Mouse (Mus musculus): ENCODE measurements around the gene Mex3d. TPM values are rescaled to one million over a fixed set of nuclear protein-coding genes. Genes with fewer than 3 reads are reported as not detected.
A peak's percentile ranks its signal among the peaks of the same experiment; 100 is the strongest.

The Mex3d gene
- polyA plus RNA-seq, 3 experiments from 2014 or later = 0.79 to 1.3 (median 0.79) TPM

DNA sequence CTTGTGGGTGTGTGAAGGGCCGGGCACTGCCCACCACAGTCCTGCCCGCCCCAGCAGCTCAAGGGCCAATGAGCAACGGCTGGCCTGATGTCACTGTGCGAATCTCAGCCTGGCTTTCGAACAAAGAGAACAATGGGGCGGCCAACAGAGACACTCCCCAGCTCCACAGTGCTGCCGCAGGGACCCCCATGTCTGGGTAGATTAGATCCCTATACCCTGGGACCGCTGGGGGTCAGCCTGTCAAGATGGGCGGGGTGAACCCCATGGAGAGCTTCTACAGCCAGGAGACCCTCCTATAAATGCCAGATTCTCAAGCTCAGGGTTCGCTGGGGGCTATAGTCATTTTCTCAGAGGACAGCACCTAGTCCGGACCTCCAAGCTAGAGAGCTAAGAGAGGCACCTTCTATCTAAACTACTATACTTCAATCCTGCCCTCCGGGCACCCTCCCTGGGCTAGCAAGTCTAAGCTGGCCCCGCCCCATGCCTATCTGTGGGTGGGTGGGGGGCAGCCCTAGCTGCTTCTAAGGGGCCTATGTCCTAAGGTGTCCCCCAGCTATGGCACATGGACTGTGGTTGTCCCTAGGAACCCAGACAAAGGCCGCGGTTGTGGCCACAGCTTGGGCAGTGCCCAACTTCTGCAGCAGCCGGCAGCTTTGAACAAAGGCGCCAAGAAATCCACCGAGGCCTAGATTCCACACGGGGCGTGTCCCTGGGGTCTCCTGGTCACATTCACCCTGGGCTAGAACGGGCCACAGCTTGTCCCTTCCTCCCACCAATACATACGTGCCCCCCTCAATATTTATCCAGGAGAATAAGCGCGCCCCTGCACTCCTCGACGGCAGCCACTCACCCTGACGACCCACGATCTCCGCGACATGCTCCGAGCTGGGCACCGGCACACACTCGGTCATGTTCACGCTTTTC lies 1.4 kb downstream of the Mex3d start:
- ATAC-seq = no peak

DNA sequence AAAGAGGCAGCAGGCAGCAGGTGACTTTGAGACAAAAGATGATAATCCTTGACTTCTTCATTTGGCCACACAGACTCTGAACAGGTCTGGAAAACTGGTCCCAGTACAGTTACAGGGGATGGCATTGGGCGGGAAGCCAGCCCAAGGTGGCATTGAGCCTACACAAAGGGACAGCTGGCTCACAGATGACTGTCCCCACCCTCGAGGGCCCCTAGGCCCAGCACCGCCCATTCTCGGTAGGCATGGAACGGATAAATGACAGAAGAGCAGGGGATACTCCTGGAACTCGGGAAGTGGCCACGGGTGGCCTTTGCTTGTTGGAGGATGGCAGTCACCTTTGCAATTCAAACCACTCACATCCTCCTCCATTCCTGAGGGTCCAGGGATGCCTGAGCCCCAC lies 2.1 kb downstream of the Mex3d start:
- no peak for ATAC-seq

DNA sequence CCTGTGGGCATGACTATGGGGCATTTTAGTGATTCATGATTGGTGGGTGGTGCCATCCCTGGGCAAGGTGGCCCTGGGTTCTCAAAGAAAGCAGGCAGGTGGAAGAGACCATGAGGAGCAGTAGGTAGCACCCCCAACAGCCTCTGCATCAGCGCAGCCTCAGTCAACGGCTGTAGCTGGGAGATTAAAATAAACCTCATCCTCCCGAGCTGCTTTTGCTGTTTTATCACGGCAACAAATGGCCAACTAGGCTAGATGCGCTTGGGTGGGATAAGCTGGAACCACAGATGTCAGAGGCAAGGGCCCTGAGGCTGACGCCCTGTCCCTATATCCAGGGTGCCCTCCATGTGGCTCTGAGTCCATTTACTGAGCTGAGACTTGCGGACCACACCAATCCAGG lies 2.8 kb downstream of the Mex3d start:
- no peak for ATAC-seq

DNA sequence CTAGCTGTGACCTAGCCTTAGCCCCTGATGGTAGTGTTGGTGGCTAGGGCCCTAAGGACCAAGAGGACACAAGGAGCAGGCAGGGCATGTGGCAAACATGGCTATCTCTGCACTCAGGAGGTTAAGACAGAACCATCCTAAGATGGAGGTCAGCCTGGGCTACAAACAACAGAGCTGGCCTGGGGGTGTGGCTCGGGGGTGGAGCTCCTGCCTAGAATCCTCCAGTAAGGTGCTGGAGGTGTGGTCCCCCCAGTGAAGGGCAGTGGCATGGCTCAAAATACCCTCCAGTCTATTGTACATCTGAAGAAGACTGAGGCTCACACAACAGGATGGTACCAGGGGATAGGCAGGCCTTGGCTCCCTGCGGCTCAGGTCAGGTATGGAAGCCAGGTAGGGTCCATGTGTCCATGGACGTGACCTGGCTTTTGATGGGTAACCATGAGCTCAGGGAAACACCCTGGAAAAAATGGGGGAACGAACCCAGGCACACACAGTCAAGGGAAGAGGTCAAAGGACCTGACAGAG lies 3.3 kb downstream of the Mex3d start:
- no peak for ATAC-seq

DNA sequence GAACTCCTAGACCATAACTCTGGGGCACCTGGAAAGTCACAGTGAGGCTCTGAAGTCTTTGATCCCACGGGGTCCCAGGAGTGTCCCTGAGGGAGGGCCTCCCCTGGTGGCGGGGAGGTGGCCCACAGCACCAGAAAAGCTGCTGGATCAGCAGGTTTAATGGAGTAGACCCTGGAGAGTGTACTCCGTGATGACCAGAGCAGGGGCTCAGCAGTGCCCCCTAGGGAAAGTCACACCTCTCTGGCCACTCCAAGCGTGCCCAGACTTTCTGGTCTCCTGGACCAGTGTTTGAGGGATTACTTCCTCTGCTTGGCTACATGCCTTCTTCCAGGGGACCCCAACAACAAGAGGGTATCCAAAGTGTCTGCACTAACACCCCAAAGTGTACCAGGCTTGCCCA lies 4.0 kb downstream of the Mex3d start:
- ATAC-seq = no peak

DNA sequence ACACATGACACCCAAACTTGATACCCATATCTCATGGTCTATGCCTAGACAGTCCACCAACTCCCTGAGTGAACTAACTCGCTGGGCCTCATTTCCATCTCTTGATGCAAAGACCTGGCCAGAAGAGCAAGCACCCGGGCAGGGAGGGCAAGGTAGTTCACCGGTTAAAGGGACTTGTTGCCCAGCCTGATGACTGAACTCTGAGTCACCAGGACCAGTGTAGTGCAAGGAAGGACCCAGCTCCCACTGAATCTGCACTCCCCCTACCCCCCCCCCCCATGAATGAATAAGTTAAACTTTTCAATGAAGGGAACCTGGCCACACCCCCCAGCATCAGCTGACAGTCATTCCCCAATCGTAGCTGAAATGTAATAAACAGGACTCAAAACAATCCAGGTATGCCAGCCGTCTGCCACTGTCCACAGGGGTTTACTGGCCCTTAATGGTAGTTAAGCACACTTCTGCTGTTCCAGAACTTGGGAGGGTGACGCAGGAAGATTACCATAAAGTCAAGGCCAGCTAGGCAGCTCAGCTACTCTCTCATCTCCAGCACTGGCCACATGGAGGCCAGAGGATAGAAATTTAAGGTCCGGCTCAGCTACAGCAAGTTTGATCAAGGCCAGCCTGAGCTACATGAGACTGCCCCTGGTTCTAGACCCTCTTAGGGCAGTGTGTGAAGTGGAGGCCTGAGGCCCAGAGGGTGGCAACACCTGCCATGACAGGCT lies 4.7 kb downstream of the Mex3d start:
- no peak for ATAC-seq

DNA sequence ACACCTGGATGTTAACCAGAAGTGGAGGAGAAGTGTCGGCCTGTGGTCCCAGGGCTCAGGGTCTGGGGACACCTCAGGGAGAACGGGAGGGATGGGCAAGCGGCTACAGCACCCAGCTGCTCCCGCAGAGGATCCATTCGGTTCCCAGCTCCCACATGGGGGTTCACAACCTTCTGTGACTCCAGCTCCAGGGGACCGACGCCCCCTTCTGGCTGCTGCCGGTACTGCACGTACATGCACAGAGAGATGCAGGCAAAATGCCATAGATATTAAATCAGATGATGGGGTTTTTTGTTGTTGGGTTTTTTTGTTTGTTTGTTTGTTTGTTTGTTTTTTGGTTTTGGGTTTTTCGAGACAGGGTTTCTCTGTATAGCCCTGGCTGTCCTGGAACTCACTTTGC lies 9.7 kb downstream of the Mex3d start:
- no peak for ATAC-seq

DNA sequence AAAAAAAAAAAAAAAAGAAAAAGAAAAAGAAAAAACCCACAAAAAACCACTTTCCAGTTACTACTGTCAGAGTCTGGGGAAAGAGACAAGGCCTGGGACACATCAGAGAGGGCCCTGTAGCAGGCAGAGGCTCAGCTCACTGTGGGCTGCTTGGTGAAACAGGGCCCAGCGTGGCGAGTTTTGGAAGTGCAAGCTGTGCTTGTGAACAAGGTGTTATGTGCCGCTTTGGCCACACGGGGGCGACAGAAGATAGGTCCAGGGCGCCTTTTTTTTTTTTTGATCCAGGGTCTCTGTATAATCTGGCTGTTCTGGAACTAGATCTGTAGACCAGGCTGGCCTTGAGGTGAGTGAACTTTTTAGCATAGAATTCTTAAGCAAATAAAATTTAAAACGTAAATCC lies 11.3 kb downstream of the Mex3d start:
- ATAC-seq = peak; percentile 83

DNA sequence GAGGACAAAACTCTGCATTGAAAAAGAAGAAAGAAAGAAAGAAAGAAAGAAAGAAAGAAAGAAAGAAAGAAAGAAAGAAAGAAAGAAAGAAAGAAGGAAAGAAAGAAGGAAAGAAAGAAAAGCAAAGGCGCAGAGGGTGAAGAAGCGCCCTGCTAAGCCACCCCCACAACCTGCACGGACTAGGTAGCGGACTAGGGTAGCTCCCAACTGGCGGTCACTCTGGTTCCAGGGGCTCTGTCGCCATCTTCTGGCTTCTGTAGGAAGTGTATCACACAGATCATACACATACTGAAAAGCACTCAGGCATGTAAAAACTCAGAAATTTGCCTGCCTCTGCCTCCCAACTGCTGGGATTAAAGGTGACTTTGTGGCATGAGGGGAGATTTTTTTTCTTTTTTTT lies 13.4 kb downstream of the Mex3d start:
- no peak for ATAC-seq

DNA sequence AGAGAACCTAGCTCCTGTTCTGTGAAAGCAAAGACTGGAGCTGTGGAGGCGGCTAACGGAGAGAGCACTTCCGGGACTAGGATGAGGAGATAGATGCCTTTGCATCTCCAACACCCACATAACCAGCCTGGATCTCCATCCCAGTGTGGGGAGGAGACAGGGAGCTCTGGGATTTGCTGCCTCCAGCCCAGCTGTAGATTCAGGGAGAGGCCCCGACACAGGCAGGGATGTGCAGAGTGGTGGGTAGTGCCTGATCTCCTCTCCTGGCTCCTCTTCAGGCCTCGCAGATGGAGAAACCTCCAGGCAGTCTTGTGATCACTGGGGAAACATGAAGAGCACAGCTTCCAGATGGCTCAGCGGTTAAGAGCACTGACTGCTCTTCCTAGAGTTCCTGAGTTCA lies 14.8 kb downstream of the Mex3d start:
- no peak for ATAC-seq

DNA sequence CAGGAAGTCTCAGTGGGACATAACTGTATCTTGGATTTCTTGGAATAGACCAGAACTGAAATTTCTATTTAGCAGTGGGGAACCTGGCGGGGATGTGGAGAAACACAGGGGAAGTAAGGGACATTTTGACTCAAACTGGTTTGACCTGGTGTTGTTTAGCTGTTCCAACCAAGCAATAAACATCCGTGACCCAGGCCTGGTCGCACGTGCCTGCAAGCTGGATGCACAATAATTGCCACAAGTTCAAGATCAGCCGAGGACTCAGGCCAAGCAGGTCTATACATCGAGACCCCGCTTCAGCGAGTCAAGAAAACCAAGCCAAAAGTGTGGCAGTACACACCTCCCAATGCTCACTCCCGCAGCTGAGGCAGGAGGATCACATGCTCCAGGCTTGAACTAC lies 15.5 kb downstream of the Mex3d start:
- ATAC-seq = no peak

DNA sequence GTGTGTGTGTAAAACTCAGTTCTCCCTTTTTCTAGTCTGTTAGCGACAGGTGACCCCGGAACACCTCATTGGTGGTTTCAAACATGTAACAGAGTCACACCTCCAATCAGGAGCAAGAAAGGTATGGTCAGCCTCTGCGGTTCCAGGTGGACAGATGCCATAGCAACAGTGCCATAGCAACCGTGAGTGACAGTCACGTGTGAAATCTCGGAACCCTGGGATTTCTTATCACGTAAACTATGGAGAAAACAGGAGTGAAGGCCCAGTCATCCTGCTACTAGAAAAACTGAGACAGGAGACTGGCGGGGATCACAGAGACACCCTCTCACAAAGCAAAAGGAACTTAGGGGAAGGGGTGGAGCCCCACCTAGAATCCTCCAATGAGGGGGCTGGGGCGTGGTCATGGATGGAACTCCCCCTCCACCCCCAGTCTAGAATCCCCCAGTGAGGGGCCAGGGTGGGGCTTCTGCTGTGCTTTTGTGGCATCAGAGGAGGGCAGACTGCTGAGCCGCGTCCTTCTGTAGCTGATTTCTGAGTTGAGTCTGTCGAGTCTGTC lies 16.0 kb downstream of the Mex3d start:
- no peak for ATAC-seq

DNA sequence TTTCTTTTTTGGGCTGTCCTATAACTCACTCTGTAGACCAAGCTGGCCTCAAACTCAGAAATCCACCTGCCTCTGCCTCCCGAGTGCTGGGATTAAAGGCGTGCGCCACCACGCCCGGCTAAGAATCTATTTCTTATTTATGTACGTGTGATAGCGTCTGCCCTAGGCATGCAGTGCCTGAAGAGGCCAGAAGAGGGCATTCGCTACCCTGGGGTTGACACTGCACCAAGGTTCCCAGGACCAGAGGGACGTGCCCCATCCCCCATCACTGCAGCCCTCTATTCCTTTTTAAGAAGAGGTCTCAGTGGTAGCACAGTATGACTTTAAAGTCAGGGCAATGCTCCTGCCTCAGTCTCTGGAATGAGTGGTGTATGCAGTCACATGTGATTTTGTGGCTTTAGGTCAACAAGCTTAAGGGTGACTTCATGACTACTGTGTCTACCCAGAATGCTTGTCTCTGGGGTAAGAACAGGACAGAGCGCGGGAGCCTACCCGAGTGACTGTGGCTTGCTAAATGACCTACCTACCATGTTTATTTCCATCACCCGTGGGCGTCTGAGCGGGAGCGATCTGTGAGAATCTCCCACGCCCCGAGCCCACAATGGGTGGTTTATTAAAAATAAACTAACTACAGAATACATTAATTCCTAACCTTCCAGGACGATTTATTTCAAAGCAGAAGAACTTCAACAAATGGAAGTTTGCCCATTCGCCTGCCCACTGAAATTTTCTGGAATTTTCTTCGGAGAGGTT lies 17.3 kb downstream of the Mex3d start:
- ATAC-seq = no peak

DNA sequence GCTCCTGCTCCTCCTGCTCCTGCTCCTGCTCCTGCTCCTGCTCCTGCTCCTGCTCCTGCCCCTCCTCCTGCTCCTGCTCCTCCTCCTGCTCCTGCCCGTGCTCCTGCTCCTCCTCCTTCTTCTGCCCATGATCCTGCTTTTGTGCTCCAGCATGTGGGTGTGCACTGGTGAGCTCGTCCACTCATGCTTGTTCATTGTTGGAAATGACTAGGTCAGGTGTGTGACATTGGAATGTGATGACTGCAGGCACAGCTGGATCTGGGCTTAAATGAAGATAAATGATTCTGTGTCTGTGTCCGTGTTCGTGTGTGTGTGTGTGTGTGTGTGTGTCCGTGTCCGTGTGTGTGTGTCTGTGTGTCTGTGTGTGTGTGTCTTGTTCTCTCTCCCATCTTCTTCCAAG lies 19.1 kb downstream of the Mex3d start:
- peak; percentile 50 for ATAC-seq

DNA sequence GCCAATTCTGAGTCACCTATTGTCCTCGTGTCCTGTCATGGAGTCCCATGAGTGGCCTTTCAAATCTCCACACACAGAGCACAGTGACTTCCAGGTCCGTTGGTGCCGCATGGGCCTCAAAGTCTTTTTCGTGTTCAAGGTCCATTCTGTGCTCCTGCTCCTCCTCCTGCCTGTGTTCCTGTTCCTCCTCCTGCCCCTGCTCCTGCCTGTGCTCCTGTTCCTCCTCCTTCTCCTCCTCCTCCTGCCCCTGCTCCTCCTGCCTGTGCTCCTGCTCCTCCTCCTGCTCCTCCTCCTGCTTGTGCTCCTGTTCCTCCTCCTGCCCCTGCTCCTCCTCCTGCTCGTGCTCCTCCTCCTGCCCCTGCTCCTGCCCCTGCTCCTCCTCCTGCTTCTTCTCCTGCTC lies 19.5 kb downstream of the Mex3d start:
- no peak for ATAC-seq

DNA sequence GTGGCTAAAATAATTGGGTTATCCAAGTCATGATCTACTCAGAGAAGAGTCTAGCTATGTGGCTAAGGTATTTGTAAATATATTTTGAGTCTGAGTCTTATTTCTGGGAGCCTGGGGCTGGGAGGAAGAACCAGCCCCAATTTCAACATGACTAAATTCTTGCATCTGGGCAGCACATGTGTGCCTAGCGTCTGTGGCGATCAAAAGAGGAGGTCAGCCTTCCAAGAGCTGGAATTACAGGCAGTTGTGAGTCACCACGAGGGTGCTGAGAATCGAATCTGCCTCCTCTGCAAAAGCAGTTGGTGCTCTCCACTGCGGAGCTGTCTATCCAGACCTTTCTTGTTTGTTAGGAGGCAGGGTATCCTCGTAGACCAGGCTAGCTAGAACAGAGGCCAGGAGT lies 21.7 kb downstream of the Mex3d start:
- no peak for ATAC-seq

DNA sequence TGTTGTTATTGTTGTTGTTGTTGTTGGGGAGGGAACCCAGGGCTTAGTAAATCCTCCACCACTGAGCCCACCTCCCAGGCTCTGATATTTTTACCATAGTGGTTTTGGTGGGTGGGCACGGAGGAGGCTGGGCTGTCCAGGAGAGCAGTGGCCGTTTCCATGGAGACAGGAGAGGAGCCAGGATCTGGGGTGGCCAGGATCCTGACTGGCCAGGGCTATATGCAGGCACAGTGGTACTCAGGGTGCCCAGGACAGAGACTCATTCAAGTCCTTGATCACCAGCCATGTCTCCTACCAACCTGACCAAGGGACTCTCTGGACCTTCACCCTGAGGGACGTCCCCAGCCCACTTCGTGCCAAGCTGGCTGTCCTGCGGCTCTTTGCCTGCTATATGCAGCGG lies 23.7 kb downstream of the Mex3d start:
- no peak for ATAC-seq

DNA sequence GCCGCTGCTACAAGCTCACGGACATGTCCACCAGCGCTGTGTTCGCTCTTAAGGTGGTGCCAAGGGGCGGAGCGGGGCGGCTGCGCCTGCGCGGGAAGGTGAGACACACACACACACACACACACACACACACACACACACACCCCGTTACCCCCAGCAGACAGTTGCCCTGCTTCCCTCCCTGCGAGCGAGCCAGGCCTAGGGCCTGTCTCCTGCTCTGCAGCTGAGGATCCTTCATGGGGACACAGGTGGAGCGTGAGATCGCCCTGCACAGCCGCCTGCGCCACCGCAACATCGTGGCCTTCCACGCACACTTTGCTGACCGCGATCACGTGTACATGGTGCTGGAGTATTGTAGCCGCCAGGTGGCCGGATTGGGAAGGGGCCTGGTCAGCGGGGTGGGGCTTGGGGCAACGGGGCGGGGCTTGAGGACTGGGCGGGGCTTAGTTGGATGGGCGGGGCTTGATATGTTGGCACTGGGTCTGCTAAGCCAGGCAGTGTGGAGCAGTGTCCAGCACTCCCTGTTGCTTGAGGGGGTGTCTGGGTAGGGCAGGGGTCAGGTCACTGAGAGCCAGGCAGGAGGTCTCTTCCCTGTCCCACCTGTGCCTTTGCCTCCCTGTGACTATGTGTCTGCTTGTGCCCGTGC lies 29.3 kb downstream of the Mex3d start:
- ATAC-seq = no peak

DNA sequence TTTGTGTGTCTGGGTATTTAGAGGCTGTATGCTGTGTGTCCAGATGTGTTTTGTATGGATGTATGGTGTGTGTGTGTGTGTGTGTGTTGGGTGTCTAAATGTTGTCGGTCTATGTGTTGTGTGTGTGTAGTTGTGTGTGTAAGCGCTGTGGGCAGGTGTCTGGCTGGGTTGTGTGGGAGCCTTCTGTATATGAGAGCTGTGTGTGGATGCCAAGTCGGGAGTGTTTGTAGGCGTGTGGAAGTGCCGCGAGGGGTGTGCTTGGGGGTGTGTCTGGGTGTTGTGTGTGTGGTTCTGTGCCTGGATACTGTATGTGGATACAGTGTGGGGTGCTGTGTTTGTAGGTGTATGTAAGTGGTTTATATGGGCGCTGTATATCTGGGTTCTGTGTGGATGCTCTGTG lies 30.1 kb downstream of the Mex3d start:
- no peak for ATAC-seq

DNA sequence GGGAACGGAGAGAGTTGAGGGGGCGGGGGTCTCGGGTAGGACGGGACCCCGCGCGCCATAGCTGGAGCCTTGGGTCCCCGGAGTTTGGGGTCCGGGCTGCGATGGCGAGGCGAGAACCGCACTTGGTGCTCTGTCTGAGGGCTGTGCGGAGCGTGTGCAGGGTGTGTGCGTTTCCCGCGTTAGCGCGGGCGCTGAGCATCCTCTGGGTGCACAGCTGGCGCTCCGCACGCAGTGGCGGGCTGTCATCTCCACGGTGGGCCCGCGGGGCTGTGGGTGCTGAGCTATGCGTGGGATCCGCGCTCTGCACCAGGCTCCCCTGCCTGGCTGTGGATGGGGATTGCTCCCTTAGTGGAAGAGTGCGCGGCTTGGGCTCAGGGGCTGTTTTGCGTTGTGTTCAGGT lies 30.7 kb downstream of the Mex3d start:
- no peak for ATAC-seq

DNA sequence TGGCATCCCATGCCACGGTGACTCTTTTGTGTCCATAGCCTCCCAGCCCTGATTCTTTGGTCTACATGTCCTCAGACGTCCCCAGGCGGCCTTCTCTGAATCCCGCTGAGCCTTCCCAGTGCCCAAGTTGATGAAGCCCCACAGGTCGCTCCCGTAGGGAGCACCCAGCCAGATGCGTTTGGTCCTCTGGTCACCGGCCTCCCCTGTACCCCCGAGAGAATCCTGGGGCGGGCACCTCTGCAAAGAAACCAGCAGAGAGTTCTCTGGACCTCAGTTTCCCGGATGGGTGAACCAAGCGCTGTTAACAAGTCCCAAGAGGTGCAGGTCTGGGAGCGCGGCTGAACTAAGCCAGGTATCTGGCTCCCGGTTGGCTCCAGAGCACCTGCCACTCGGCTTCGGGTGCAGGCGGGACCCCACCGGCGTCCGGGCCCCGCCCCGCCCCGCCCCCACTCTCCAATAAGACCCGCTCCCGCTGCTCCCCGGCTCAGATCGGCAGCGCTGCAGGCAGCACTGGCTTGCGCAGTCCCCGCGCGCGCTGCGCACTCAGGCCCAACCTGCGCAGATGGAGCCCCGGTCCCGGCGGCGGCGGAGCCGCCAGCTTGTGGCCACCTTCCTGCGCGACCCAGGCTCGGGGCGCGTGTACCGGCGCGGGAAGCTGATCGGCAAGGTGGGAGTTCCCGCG lies 31.3 kb downstream of the Mex3d start, which contains the start of gene Plk5:
Plk5 (plus strand) TSS at position 459 of the 682 bp plus-strand sequence.
- ATAC-seq = no peak

DNA sequence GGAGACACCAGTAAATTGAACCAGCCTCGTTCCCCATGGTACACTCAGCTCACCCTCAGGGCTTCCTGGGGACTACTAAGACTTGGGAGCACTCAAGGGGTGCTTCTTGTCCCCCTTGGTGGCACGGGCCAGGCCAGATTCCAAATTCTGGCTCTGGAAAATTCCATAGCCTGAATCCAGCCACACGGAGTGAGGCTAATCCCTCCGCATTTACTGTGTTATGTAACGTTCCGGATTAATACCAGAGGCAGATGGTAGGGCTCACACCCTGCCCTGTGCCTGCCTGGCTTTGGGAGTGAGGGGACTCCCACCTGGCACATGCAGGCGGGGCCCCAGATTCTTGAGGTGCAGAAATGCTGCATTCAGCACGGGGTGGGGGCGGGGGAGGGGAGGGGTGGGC lies 32.0 kb downstream of the Mex3d start:
- ATAC-seq = no peak

Data from inflammation-experienced regulatory T-cells, adult 6 months (primary cell).